Mouse (Mus musculus): ENCODE data around the gene Pnmt.

DNA sequence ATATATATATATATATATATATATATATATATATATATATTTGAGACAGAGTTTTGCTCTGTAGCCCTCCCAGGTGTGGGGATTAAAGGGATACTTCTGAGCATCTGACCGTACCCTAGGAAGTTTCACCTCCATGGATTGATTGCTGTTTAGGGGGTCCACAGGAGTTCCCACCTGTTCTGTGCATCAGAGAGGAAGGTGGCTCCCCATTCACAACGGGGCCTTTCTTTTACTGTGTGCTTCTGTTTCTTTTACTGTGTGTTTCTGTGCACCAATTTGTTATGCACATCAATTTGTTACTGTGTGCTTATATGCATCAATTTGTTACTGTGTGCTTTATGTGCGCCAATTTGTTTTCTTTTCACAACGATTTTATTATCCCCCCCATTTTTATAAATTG, 45.1 kb upstream of the Pnmt start:
- no peak for TF ChIP-seq POLR2A (IDR thresholded peaks at IDR 0.05; ENCODE audit: borderline replicate concordance, low read depth, low read length)
- no peak for TF ChIP-seq CTCF (IDR thresholded peaks at IDR 0.05; ENCODE audit: low read depth, low read length)

Measured in bone marrow macrophage, adult 2 months (primary cell).